Mouse (Mus musculus): Measurements from ENCODE around the gene Zpbp2. TPM values are rescaled to one million over a fixed set of nuclear protein-coding genes. Genes with fewer than 3 reads are reported as not detected.
A peak's percentile ranks its signal among the peaks of the same experiment; 100 is the strongest.

Zpbp2 gene
- polyA plus RNA-seq, 1 experiment from 2014 or later, result 0.11 TPM

- Histone ChIP-seq H3K9ac (no peak overlapping the region), H3K27ac (no peak overlapping the region), H3K9me3 (no peaks in the 10 kb centered on the region), H3K36me3 (no peaks in the 10 kb centered on the region), H3K27me3 (peaks cover 11% of the 10 kb centered on the region), H3K4me2 (replicated peaks) (no peak overlapping the region), H3K4me3 (no peak overlapping the region), H3K4me1 (0 out of 2 replicates have a peak, but pooled peaks cover 11% of the 10 kb centered on the region)
- ATAC-seq (ENCODE audit: low FRiP score, low read depth), result no peak
- WGBS, result 80% methylated on average over 3 of the region's 3 CpGs
These were observed 12.1 kb downstream of the Zpbp2 start for GRCm38 (mm10) chr11:98563025-98563424.

DNA sequence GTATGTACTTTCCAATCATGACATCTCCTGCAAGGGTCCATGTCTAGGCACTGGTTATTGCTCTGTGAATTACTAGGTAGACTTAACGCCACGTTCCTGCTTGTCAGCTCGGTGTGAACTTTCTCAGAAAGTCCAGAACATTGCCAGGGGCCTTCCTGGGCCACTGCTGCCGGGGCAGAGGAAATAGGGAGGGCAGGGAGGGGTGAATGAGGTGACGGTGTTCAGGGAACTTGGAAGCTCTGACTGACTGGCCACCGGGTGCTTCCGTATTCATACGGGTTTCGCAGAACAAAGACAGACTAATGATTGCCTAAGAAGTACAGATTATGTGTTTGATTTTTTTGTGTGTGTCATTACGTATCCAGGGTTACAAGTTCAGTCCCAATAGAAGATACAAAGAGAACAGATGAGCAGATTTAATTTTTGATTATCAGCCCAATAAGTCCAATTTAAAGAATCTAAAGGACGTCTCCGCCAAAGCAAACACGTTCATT lies 13.1 kb downstream of the Zpbp2 start:
- WGBS, result 64% methylated on average over 13 of the region's 13 CpGs
- Histone ChIP-seq H3K9me3 (no peaks in the 10 kb centered on the region), H3K36me3 (no peaks in the 10 kb centered on the region), H3K4me1 (0 out of 2 replicates have a peak, but pooled peaks cover 11% of the 10 kb centered on the region), H3K4me2 (replicated peaks) (no peak overlapping the region), H3K27ac (no peak overlapping the region), H3K9ac (no peak overlapping the region), H3K4me3 (no peak overlapping the region), H3K27me3 (peaks cover 7% of the 10 kb centered on the region; the same call in 1 of the 2 replicates)
- no peak for ATAC-seq (ENCODE audit: low FRiP score, low read depth)

DNA sequence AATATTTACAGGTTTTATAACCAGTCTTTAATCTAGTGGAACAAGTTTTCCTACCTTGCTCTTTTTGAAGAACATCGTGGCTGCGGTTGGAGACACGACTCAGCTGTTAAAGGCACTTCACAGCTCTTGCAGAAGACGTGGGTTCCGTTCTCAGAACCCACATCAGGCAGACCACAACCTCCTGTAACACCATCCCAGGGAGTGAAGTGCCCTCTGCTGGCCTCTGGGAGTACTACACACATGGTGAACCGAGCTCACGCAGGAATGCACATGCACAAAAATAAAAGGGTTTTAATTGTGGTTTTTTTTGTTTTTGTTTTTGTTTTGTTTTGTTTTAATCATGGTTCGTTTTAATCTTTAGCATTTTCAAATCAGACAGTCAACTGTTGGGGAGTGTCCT lies 17.4 kb downstream of the Zpbp2 start:
- no peak for ATAC-seq (ENCODE audit: low FRiP score, low read depth)
- no peak overlapping the region for H3K27ac ChIP-seq
- H3K4me2 ChIP-seq (replicated peaks), result no peak overlapping the region
- no peak overlapping the region for H3K9ac ChIP-seq
- H3K9me3 ChIP-seq, result no peaks in the 10 kb centered on the region
- H3K27me3 ChIP-seq, result no peaks in the 10 kb centered on the region
- 84% methylated on average over 8 of the region's 8 CpGs for WGBS
- H3K4me1 ChIP-seq, result no peaks in the 10 kb centered on the region
- no peaks in the 10 kb centered on the region for H3K36me3 ChIP-seq
- no peak overlapping the region for H3K4me3 ChIP-seq

DNA sequence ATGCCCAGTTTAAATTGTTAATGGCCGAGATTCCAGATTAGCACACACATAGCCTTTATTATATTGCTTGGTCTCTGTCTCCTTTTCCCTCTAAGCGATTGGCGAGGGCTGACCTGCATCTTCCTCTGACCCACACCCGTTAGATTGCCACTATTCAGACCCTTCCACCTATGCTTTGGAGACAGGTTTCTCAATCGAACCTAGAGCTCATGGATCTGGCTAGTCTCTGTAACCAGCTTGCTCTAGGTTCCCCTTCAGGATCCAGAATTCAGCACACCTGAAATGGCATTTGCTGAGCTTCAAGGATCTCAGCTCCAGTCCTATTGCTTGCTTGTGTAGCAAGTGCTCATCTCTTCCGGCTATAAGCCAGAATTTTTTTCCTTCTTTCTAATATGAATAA lies 18.6 kb downstream of the Zpbp2 start:
- no peak overlapping the region for H3K4me3 ChIP-seq
- no peaks in the 10 kb centered on the region for H3K4me1 ChIP-seq
- WGBS, result 76% methylated on average over 6 of the region's 6 CpGs
- no peak overlapping the region for H3K9ac ChIP-seq
- H3K36me3 ChIP-seq, result no peaks in the 10 kb centered on the region
- H3K27me3 ChIP-seq, result no peaks in the 10 kb centered on the region
- no peaks in the 10 kb centered on the region for H3K9me3 ChIP-seq
- no peak for ATAC-seq (ENCODE audit: low FRiP score, low read depth)
- no peak overlapping the region for H3K27ac ChIP-seq
- H3K4me2 ChIP-seq (replicated peaks), result no peak overlapping the region

DNA sequence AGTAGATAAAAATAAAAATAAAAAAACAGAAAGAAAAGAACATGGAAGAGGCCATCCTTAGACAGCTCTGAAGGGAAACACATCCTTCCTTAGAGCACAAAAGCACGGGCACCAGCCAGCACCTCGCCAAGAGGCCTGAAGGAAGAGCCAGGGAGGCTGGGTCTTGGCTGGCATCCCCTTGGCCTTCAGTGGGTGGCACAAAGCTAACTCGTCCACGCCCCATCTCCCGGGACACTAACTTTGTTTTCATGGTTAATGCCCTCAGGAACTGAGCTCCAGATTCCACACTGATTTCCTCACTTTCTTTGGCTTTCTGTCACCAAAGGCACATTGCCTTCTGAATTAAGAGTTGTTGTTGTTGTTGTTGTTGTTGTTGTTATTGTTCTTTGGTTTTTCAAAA lies 26.9 kb downstream of the Zpbp2 start:
- Histone ChIP-seq H3K27ac (no peak overlapping the region), H3K9me3 (no peaks in the 10 kb centered on the region), H3K4me3 (no peak overlapping the region), H3K4me1 (no peaks in the 10 kb centered on the region), H3K4me2 (replicated peaks) (no peak overlapping the region), H3K36me3 (peaks cover 34% of the 10 kb centered on the region), H3K9ac (no peak overlapping the region), H3K27me3 (no peaks in the 10 kb centered on the region)
- 88% methylated on average over 5 of the region's 5 CpGs for WGBS
- ATAC-seq (ENCODE audit: low FRiP score, low read depth), result no peak

- Histone ChIP-seq H3K9ac (no peak overlapping the region), H3K4me2 (replicated peaks) (no peak overlapping the region), H3K27me3 (no peaks in the 10 kb centered on the region), H3K36me3 (peaks cover 49% of the 10 kb centered on the region), H3K27ac (no peak overlapping the region), H3K9me3 (no peaks in the 10 kb centered on the region), H3K4me1 (peaks cover 11% of the 10 kb centered on the region), H3K4me3 (no peak overlapping the region)
- ATAC-seq (ENCODE audit: low FRiP score, low read depth), result 0 out of 2 replicates have a peak, but pooled peaks have one; percentile 33
- 83% methylated on average over 16 of the region's 16 CpGs for WGBS
These were observed 29.6 kb downstream of the Zpbp2 start for GRCm38 (mm10) chr11:98580301-98581121.

DNA sequence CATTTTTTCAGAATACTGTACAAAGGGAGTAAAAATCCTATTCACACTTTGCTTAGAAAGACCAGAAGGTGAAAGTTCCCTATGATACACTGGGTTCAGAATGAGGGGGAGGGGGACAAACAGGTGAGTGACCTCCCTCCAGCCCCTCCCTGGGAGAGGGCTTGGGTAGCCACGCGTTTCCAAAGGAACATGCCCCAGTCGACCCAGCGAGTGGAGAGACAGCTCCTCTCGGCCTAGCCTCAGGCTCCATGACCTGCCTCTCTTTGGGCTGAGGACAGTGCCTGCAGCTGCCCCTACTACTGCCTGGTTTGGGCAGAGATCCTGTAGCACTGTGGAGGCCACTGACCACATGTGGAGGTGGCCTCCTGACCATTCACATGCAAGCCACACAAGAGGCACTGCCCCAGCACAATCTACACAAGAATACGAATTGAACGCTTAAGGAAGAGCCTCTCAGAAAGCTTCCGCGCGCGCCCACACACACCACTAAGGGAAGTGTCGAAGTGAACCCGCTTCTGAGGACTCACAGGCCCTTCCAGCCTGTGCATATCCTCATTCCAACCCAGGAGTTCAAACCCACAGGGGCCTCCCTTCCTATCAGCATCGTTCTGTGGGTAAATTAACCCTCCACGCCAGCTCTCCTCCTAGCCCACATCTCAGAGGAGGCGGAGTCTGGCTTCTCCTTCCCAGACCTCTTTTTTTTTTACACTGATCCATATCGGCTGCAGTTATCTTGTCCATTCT lies 30.6 kb downstream of the Zpbp2 start:
- no peak overlapping the region for H3K9ac ChIP-seq
- no peak overlapping the region for H3K27ac ChIP-seq
- H3K9me3 ChIP-seq, result no peaks in the 10 kb centered on the region
- H3K36me3 ChIP-seq, result peaks cover 49% of the 10 kb centered on the region
- 79% methylated on average over 17 of the region's 17 CpGs for WGBS
- H3K4me3 ChIP-seq, result no peak overlapping the region
- H3K4me1 ChIP-seq, result peaks cover 20% of the 10 kb centered on the region
- no peak overlapping the region for H3K4me2 ChIP-seq (replicated peaks)
- no peaks in the 10 kb centered on the region for H3K27me3 ChIP-seq
- ATAC-seq (ENCODE audit: low FRiP score, low read depth), result no peak

- H3K9ac ChIP-seq, result no peak overlapping the region
- no peaks in the 10 kb centered on the region for H3K27me3 ChIP-seq
- ATAC-seq (ENCODE audit: low FRiP score, low read depth), result no peak
- H3K9me3 ChIP-seq, result no peaks in the 10 kb centered on the region
- H3K4me3 ChIP-seq, result no peak overlapping the region
- no peak overlapping the region for H3K4me2 ChIP-seq (replicated peaks)
- no peak overlapping the region for H3K27ac ChIP-seq
- peaks cover 49% of the 10 kb centered on the region for H3K36me3 ChIP-seq
- peaks cover 20% of the 10 kb centered on the region for H3K4me1 ChIP-seq
- WGBS, result 87% methylated on average over 8 of the region's 8 CpGs
These were observed 31.1 kb downstream of the Zpbp2 start for GRCm38 (mm10) chr11:98582030-98582388.

- H3K4me3 ChIP-seq, result no peak overlapping the region
- peaks cover 24% of the 10 kb centered on the region for H3K4me1 ChIP-seq
- peaks cover 49% of the 10 kb centered on the region for H3K36me3 ChIP-seq
- H3K27me3 ChIP-seq, result no peaks in the 10 kb centered on the region
- no peak overlapping the region for H3K9ac ChIP-seq
- ATAC-seq (ENCODE audit: low FRiP score, low read depth), result no peak
- WGBS, result 89% methylated on average over 12 of the region's 12 CpGs
- no peaks in the 10 kb centered on the region for H3K9me3 ChIP-seq
- no peak overlapping the region for H3K27ac ChIP-seq
- no peak overlapping the region for H3K4me2 ChIP-seq (replicated peaks)
These were observed 31.8 kb downstream of the Zpbp2 start for GRCm38 (mm10) chr11:98582551-98583264.

DNA sequence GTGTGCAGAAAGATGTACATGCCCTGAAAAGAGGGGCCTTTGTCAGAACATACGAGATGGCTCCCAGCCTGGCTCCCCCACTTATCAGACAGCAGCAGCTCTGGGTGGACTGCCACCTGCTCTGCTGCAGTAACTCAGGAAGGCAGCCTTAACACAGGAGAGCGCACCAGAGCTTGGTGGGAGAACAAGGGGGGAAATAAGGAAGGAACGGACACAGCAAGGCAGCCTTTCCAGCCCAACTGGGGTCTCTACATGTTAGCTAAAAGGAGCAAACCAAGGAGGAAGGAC lies 32.3 kb downstream of the Zpbp2 start:
- WGBS, result 93% methylated on average over 3 of the region's 3 CpGs
- Histone ChIP-seq H3K4me2 (replicated peaks) (no peak overlapping the region), H3K4me1 (peaks cover 29% of the 10 kb centered on the region), H3K4me3 (no peak overlapping the region), H3K36me3 (peaks cover 49% of the 10 kb centered on the region), H3K27me3 (no peaks in the 10 kb centered on the region), H3K9me3 (no peaks in the 10 kb centered on the region), H3K27ac (no peak overlapping the region), H3K9ac (no peak overlapping the region)
- ATAC-seq (ENCODE audit: low FRiP score, low read depth), result no peak

DNA sequence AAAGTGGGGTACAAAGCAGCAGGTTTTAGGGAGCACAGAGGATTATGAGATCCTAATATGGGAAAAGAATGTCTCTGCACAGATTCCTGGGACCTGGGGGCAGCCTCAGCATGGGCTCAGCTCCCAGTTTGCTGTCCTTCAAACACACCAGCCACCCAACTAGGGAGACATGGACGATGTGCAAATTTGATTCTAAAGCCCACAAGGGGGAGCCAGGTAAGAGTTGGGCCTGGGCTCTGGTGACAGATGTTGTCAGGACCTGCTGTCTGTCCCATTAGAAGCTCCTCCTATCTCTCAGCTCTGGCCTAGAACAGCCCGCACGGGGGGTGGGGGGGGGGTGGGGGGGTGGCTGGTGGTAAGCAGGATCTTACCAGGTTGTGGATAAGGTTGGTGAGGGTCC lies 32.7 kb downstream of the Zpbp2 start:
- no peak overlapping the region for H3K4me3 ChIP-seq
- ATAC-seq (ENCODE audit: low FRiP score, low read depth), result no peak
- H3K27me3 ChIP-seq, result no peaks in the 10 kb centered on the region
- no peaks in the 10 kb centered on the region for H3K9me3 ChIP-seq
- WGBS, result 27% methylated on average over 3 of the region's 3 CpGs
- H3K27ac ChIP-seq, result no peak overlapping the region
- H3K9ac ChIP-seq, result no peak overlapping the region
- peaks cover 33% of the 10 kb centered on the region for H3K4me1 ChIP-seq
- no peak overlapping the region for H3K4me2 ChIP-seq (replicated peaks)
- peaks cover 49% of the 10 kb centered on the region for H3K36me3 ChIP-seq

GRCm38 (mm10) chr11:98584146-98584545 lies 33.2 kb downstream of the Zpbp2 start:
- no peak overlapping the region for H3K27ac ChIP-seq
- H3K9ac ChIP-seq, result no peak overlapping the region
- H3K4me2 ChIP-seq (replicated peaks), result no peak overlapping the region
- no peak overlapping the region for H3K4me3 ChIP-seq
- WGBS, result 46% methylated on average over 1 of the region's 1 CpGs
- no peaks in the 10 kb centered on the region for H3K27me3 ChIP-seq
- peaks cover 33% of the 10 kb centered on the region for H3K4me1 ChIP-seq
- H3K36me3 ChIP-seq, result peaks cover 49% of the 10 kb centered on the region
- ATAC-seq (ENCODE audit: low FRiP score, low read depth), result no peak
- H3K9me3 ChIP-seq, result no peaks in the 10 kb centered on the region
